Mouse (Mus musculus): ENCODE measurements around the gene Zbed6.

- TF ChIP-seq TAL1 (IDR thresholded peaks at IDR 0.05; ENCODE audit: low read length) (no peak), GATA1 (IDR thresholded peaks at IDR 0.05; ENCODE audit: low read length) (no peak)
These were observed 46.9 kb downstream of the Zbed6 start for GRCm38 (mm10) chr1:133613817-133614216.

All from erythroblast, embryonic 14.5 days (primary cell).